Mouse (Mus musculus) urinary bladder, adult 18-20 months (tissue): Measurements from ENCODE around the gene Ttc22.

Experiments
- DNase-seq, 2 experiments: peaks; one replicate each; pipeline ENCODE4 v3.0.0; 2022; ENCODE audit warnings: low spot score in 2 of 2, mixed read lengths in 2 of 2

Gene Ttc22

GRCm38 (mm10) chr4:106663956-106664470 lies 41.8 kb downstream of the Ttc22 start:
- no peak for DNase-seq

GRCm38 (mm10) chr4:106664697-106665096 lies 42.5 kb downstream of the Ttc22 start:
- DNase-seq = no peak

GRCm38 (mm10) chr4:106665269-106665668 lies 43.0 kb downstream of the Ttc22 start:
- DNase-seq = no peak

GRCm38 (mm10) chr4:106665673-106666072 lies 43.4 kb downstream of the Ttc22 start:
- no peak for DNase-seq

GRCm38 (mm10) chr4:106666546-106666945 lies 44.3 kb downstream of the Ttc22 start:
- DNase-seq = no peak

GRCm38 (mm10) chr4:106676749-106677148 lies 54.5 kb downstream of the Ttc22 start:
- no peak for DNase-seq

- peak; percentile 84 to 90 for DNase-seq
Measured at GRCm38 (mm10) chr4:106678442-106679118, 56.3 kb downstream of the Ttc22 start, which contains the start of gene Ttc4. Gene Ttc4, minus strand, starts transcription at chr4:106678944.

GRCm38 (mm10) chr4:106679152-106679551 lies 56.9 kb downstream of the Ttc22 start:
- DNase-seq = no peak

GRCm38 (mm10) chr4:106680955-106681354 lies 58.7 kb downstream of the Ttc22 start:
- DNase-seq = no peak

- no peak for DNase-seq
Measured at GRCm38 (mm10) chr4:106688636-106689296, 66.5 kb downstream of the Ttc22 start.
